Mouse (Mus musculus): ENCODE data around the gene Pcnx2.

DNA sequence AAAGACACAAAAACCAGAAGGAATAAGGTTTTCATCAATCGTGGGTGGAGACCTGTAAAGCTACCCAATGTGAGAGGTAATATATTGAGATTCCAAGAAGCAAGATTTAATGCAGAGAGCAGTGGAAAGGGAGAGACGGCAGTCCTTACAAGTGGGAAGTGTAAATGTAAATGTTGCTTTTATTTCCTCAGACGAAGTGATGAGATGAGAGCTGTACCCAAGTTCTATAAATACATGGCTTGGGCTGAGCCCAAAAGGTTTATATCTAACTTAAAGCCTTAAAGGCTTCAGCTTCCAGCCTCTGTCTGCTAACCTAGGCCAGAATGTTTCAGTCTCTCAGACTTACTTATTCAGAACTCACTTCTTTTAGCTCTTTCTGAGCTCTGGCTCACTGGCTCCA is 8.2 kb downstream of the Pcnx2 start:
- TF ChIP-seq CTCF (conservative IDR thresholded peaks at IDR 0.05; ENCODE audit: low read length): no peak
- TF ChIP-seq NANOG (IDR thresholded peaks at IDR 0.05; ENCODE audit: borderline replicate concordance, low read length): no peak
